Mouse (Mus musculus): ENCODE measurements at regions not wholly inside any gene's neighbourhood (a gene's known extent, or its start where the extent isn't known, plus 50 kb on each side); places are given as distances from the start of the nearest gene placed in this dataset.

DNA sequence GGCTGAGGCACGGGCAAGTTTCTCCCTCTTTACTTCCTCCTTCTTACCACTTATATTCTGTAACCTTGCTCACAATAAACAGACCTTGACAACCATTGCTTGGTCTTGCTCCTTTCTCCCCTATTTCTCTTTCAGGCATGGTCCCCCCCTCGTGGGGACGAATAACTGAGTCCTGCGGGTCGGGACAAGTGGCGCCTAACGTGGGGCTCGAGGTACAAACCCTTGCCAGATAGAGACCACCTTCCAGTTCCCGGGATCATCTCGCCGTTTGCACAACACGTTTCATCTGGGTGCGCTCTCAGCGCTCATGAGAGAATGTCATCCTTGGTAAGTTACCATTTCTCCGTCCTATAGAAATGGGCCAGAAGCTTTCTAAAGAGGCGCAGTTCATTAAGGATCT is 79.6 kb upstream of the Foxn3 start:
- POLR2A ChIA-PET: interaction anchor here in 1 of 4 experiments (0.6 kb wide), 1 partner anchor 68 kb away, joined by 5 read pairs; no protein-coding TSS in a partner anchor

DNA sequence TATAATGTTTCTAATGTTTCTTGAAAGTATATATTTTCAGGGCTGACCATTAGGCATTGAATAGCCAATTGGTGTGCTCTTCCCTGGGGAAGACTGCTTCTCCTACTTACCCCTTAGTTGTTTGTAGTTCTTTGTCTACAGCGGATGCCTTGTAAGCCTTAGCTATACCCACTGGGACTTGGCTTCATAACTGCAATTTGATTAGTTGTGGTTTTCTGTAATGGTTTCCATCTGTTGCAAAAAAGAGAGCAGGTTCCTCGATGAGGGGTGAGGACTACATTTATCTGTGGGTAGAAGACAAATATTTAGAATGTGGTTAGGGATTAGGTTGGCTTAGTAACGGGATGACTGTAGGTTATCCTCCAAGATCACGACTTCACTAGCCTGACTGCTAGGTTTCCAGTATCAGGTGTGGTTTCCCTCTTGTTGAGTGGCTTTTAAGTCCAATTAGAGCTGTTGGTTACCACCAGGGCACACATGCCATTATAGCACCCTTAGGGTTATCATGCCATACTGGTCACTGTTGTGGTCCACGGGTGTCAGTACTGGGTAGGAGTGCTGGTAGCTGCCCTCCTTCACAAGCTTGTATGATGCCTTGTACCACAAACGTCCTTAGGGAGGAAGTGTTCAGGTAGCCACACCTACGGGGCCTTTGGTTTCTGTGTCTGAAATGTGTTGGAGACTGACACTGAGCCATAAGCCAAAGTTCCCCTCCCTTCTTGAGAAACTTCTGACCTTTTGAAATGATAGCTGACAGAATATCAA is 78.9 kb upstream of the Foxn3 start:
- CTCF ChIA-PET: no interaction called here
- POLR2A ChIA-PET: interaction anchor here in 1 of 4 experiments (0.6 kb wide), 1 partner anchor 68 kb away, joined by 5 read pairs; no protein-coding TSS in a partner anchor

More for the DNA sequence above, 79.6 kb upstream of the Foxn3 start:
- CTCF ChIA-PET: no interaction called here

DNA sequence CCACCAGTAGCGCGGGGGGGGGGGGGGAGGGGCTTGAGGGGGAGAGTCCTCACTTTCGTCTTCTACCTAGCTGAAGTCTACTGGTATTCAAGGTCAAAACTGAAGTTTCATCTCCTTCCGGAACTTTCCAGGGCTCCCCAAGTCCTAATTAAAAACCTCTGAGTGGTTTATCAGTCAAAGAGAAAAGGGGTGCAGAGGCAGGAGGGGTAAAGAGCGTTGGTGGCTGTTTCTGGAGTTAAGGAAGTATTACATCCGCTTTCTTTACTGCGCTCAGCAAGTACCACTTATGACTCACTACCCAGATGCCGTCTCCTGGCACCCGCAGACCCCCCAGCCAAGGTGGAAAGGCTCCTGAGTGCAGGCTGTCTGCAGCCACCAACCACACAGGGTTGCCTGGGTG is 77.9 kb upstream of the Foxn3 start:
- ChIA-PET CTCF (interaction anchor here in 1 of 4 experiments (1.5 kb wide), 1 partner anchor 544 kb away, joined by 3 read pairs; no protein-coding TSS in a partner anchor), POLR2A (no interaction called here)

DNA sequence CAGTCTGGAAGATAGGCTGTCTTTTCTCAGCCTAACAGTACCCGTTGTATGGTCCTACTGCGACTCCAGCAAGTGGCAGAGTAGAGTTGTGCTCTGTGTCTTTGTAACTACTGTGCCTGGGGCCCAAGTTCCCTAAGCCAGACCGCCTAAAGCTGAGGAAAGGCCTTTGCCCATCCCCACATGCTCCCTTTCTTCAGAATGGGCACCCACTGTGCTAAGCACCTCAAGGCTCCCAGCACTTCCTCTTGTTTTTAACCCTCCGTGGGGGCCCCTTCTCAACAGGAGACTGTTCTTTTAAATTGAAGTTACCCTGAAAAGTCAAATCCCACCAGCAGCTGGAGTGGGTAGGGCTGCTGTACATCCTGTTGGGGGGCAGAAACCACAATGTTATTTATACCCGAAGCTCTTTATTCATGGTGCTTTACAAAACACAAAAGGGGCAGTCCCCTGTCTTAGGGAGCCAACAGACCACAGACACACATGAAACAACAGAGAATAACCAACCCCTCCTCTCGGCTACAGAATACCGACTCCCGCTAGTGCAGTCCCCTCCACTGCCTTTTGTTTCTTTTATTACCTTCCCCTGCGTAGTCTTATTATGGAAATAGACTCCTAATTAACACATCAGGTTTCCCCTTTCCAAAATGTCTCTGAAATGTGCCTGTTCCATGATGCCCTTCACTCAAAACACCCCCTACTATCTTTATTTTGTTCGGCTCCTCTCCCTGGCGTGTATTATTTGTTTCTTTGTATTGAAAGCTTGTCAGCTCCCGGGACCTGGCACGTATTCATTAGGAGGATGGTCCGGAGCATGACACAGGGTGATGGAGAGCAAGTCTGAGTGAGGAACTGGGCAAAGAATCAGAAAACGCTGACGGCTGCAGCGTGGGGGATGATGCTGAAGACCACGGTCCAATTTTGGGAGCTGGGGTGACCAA is 77.1 kb upstream of the Foxn3 start:
- CTCF ChIA-PET: interaction anchor here in 1 of 4 experiments (1.5 kb wide), 1 partner anchor 544 kb away, joined by 3 read pairs; no protein-coding TSS in a partner anchor
- POLR2A ChIA-PET: no interaction called here

DNA sequence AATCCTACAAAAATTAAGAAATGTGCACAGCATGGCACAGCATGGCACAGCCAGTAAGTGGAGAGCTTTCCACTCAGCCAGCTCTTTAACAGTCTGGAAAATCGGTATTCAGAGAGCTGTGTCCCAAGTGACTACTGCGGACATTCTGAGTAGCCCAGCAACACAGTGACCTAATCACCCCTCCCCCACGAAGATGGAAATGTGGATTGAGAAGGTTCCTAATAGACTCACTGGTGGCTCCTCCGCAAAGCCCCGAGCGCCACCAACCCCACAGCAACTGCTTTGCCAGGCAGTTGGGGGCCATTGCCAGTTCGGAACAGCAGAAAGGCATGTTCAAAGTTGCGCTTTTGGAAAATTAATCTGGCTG is 76.4 kb upstream of the Foxn3 start:
- CTCF ChIA-PET: interaction anchor here in 1 of 4 experiments (1.5 kb wide), 1 partner anchor 543 kb away, joined by 3 read pairs; no protein-coding TSS in a partner anchor
- POLR2A ChIA-PET: no interaction called here

DNA sequence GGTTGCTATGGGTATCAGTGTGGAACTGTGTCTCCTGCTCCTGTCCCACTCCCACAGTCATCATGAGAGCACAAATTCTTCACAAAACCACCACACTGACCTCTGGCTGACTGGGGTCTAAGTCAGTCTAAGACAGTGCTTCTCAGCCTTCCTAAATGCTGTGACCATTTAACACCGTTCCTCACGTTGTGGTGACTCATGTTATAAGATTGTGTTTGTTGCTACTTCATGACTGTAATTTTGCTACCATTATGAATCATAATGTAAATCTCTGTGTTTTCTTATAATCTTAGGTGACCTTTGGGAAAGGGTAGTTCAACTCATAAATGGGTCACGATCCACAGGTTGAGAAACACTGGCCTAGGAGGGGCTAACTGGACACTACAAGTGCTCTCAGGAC is 75.7 kb upstream of the Foxn3 start:
- CTCF ChIA-PET: no interaction called here
- POLR2A ChIA-PET: no interaction called here

DNA sequence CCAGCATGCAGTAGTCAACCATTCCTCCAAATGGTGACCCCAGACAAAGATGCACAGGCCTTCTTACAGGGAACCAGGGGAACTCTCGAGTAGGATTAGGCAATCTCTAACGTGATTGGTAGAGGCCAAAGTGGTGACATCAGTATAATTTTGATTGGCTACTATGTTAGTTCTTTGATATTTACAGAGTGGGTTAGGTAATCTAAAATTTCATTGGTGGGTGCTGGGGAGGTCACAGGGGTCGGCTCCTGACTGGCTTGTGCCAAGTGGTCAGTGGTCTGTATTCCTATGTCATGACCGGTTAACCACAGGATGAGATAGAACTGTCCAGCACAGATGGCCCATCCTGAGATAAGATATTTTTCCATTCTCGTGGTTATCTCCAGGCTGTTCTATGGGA is 74.6 kb upstream of the Foxn3 start:
- CTCF ChIA-PET: no interaction called here

DNA sequence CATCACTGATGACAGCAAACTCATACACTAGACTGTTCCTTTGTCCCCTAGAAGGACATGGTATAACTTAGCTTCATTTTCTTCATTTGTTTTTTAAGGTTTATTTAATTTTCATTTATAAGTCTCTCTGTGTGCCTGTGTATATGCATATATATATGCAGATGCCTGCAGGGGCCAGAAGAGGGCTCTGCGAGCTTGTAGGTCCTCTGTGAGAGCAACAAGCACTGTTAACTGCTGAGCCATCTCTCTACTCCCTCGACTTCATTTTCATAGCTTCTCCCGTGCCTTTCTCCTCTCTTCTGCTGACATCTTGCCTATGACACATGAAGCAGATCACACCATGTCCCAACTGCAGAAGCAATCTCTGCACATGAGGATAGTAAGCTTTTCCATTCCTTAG is 72.9 kb upstream of the Foxn3 start:
- ChIA-PET CTCF (interaction anchor here in 1 of 4 experiments (0.5 to 0.6 kb wide), 2 partner anchors 98 to 407 kb away, joined by 3 read pairs; no protein-coding TSS in a partner anchor), POLR2A (interaction anchor here in 1 of 4 experiments (0.6 to 0.9 kb wide), 2 partner anchors 24 to 154 kb away, joined by 3 read pairs; no protein-coding TSS in a partner anchor)

More for the DNA sequence above, 74.6 kb upstream of the Foxn3 start:
- POLR2A ChIA-PET: interaction anchor here in 1 of 4 experiments (0.6 kb wide), 1 partner anchor 1044 kb away, joined by 3 read pairs; no protein-coding TSS in a partner anchor

DNA sequence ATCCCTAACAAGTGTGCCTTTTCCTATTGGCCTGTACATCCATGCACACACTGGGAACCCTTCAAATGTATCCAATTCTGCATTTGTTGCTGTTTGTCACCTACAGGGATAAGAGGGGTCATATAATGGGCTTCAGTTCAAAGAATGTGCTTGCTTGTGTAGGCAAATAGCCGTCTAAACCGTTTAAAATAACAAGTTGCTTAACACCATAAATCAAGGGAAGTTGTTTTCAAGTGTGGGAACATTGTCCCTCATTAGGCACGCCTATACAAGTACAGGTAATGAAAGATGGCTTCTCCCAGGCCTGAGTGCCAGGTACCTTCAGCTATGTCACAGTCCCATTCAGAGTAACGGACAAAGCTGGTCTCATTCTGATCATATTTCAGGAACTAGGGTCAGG is 72.0 kb upstream of the Foxn3 start:
- POLR2A ChIA-PET: no interaction called here
- CTCF ChIA-PET: no interaction called here

DNA sequence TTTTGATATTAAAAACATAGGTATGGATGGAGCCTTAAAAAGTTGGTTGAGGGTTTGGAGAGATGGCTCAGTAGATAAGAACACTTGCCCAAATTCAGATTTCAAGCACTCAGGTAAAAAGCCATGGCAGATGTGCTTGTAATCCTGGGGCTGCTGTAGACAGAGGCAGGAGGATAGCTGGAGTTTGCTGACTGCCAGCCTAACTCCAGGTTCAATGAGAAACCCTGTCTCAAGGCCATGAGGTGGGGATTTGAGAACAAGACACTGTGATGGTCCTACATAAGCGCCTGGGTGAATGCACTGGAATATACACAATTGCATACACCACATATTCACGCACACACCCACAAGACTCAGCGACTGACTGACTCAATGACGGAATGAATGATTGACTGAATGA is 71.3 kb upstream of the Foxn3 start:
- POLR2A ChIA-PET: no interaction called here
- CTCF ChIA-PET: interaction anchor here in 1 of 4 experiments (0.6 kb wide), 1 partner anchor 201 kb away, joined by 11 read pairs; no protein-coding TSS in a partner anchor

DNA sequence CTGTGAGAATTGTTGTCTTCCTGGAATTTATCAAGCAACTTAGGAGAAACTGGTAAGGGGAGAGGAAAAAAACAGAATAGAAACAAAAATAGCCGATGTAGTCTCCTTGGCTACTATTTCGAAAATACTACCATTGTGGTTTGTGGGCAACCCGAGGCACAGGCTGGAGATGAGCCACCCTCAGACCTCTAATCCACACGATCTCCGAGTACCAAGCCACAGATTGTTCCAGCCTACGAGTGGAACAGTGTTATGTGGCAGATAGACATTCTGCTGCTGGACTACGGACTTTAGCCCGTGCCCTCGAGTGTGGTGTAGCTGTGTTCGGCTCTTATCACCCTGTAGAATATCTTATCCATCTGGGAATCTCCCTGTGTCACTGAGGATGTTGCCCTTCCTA is 70.3 kb upstream of the Foxn3 start:
- POLR2A ChIA-PET: no interaction called here
- CTCF ChIA-PET: no interaction called here

DNA sequence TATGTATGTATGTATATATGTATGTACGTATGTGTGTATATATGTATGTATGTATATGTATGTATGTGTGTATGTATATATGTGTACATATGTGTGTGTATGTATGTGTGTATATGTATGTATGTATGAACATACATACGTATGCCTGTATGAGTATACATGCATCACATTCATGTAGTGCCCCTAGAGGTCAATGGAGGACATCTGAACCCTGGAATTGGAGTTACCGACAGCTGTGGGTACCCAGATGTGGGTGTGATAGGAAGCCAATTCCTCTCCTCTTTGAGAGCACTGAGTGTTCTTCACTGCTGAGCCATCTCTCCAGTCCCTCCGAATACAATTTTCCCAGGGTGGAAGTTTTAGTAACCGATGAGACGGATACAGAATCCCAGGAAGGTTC is 69.6 kb upstream of the Foxn3 start:
- ChIA-PET POLR2A (no interaction called here), CTCF (interaction anchor here in 1 of 4 experiments (0.5 kb wide), 1 partner anchor 177 kb away, joined by 3 read pairs; no protein-coding TSS in a partner anchor)

DNA sequence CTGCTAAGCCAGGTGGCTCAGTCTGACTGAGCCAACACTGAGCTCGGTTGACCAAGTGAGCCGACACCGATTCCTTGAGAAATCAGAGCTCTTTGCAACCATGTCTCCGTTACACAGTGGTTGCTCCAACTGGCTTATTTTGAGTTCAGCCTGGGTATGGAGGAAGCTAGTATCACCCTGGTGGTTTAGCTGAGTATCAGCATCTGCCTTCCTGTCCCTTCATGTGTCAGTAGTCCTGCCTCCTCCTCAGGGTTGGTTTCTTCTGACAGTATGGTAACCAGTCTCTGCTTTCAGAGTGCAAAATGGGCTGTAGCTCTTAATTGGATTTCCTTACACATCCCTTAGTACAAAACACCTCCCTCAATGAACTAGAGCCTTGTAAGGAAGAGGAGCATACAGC is 66.2 kb upstream of the Foxn3 start:
- ChIA-PET CTCF (interaction anchor here in 2 of 4 experiments (0.6 to 1.2 kb wide), 2 partner anchors 69 to 533 kb away, joined by 3 read pairs; no protein-coding TSS in a partner anchor), POLR2A (no interaction called here)

DNA sequence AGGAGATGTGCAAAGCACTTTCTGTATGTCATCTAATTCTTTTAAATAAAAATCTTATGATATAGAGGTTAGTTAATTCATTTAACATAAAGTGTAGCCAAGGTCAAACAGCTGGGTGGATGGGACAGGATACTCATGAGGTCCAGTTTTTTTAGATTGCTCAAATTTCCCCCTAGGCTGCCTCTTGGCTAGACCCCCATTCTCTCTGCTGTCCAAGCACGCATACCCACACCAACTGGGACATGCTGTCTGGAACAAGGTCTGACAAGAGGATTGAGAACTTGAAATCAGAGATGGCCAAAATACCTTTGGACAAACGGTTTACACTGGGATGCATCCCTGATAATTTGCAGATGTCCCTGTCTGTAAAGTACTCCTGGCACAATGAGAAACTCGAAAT is 65.0 kb upstream of the Foxn3 start:
- CTCF ChIA-PET: interaction anchor here in 1 of 4 experiments (1.7 kb wide), 1 partner anchor 544 kb away, joined by 5 read pairs; no protein-coding TSS in a partner anchor
- POLR2A ChIA-PET: no interaction called here

DNA sequence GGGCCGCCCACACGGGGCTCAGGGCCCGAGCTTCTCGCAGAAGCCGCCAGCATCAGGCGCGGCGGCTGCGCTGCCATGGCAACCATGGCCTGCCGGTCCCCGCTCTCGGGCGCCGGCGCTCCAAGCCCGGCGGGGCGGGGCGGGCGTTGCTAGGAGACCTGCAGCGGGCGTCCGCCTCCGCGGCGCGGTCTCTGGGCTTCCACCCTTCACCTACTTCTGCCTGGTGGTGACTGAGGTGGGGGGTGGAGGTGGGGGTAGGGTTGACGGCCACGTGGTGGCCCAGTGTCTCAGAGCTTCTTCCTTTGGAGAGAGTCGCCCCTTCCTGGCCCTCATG is 64.5 kb upstream of the Foxn3 start:
- CTCF ChIA-PET: interaction anchor here in 3 of 4 experiments (0.8 to 1.7 kb wide), 3 partner anchors 88 to 882 kb away, joined by 3 to 5 read pairs (median 3); no protein-coding TSS in a partner anchor
- POLR2A ChIA-PET: interaction anchor here in 2 of 4 experiments (0.6 to 1.6 kb wide), 3 partner anchors 50 to 726 kb away, joined by 3 to 4 read pairs (median 3); partner anchors contain the start of gene Eml5 (in 1 of the 2)

DNA sequence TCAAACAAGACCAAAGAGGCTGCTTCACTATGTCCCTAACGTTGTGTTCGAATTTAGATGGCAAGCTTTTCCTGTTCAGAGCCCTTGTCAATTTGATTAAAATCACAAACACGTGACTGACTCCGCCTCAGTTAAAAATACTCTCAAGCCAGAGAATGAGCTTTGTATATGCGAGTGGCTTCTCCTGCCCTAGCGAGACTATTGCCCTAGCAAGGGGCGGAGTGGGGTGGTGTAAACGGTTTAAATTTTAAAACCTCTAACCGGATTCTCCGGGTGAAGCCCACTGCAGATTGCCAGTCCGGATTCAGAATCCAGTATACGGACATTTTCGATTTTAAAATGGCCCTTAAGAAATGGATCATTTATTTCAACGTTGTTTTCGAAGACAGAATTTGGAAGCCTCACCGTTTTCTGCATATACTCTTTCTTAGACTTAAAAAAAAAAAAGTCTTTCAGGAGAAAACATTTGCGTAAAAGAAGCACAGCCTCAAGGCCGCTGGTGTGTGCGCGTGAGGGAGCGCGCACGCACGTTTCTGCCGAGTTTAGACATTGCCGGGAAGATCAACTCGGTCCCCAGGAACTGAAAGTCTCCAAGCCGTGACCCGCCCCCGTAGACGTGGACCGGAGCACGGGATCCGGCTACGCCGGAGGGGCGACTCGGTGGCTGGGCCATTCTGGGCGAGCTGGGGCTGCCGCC is 64.0 kb upstream of the Foxn3 start:
- ChIA-PET POLR2A (interaction anchor here in 2 of 4 experiments (0.6 to 1.6 kb wide), 3 partner anchors 50 to 726 kb away, joined by 3 to 4 read pairs (median 3); partner anchors contain the start of gene Eml5 (in 1 of the 2)), CTCF (interaction anchor here in 3 of 4 experiments (0.8 to 1.7 kb wide), 3 partner anchors 87 to 881 kb away, joined by 3 to 5 read pairs (median 3); no protein-coding TSS in a partner anchor)

DNA sequence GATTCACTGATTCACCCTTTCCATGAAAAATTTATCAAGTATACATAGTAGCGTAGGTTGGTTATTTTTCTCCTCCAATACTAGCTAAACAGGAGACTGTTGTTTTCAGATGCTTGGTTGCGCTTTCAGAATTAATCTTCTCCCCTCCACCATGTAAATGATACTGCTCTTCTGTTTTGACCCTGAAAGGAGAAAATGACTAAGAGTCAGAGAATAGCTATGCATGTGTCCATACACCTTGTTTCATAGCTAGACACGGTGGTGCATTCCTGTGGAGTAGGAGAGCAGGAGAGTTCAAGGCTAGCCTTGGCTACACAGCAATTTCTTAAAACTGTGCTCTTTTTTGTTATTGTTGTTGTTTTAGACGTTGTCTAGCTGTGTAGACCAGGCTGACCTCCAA is 62.8 kb upstream of the Foxn3 start:
- ChIA-PET POLR2A (interaction anchor here in 1 of 4 experiments (0.8 kb wide), 1 partner anchor 765 kb away, joined by 3 read pairs; no protein-coding TSS in a partner anchor), CTCF (no interaction called here)

DNA sequence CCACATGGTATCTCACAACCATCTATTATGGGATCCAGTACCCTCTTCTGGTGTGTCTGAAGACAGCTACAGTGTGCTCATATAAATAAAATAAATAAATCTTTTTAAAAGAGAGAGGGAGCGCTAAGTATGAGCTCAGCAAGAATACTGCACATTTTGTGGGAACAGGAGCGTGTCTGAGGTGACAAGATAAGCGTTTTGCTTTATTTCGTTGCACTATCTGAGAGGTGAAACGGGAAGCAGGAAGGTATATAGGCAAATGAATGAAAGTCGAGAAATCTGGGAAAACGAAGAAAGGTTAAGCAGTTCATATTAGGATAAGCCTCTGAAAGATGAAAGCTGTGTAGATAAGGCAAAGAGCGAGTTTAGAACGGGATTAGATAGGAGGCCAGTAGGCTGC is 61.7 kb upstream of the Foxn3 start:
- ChIA-PET POLR2A (interaction anchor here in 1 of 4 experiments (0.6 kb wide), 2 partner anchors 141 to 527 kb away, joined by 3 to 4 read pairs; no protein-coding TSS in a partner anchor), CTCF (no interaction called here)

DNA sequence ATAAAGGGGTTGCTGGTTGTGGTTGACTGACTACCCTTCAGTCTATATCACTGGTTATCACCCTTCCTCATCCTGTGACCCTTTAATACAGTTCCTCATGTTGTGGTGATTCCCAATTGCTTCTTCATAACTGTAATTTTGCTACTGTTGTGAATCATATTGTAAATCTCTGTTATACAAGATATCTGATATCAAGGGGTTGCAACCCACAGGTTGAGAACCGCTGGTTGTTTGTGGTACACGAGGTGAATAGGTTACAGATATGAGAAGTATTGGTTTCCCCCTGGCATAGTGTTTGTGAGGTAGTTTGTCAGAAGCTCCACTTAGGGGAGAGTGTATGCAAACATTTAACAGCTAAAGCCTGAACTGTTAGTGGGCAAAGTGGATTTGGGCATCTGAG is 58.9 kb upstream of the Foxn3 start:
- CTCF ChIA-PET: interaction anchor here in 1 of 4 experiments (0.5 kb wide), 1 partner anchor 450 kb away, joined by 6 read pairs; no protein-coding TSS in a partner anchor
- POLR2A ChIA-PET: no interaction called here

Data from embryonic stem cell, embryonic (primary cell).